Mouse (Mus musculus) adrenal gland, adult 10 weeks (tissue): ENCODE data around the gene Fmo2. TPM values are rescaled to one million over a fixed set of nuclear protein-coding genes. Genes with fewer than 3 reads are reported as not detected.

ENCODE experiments used
- polyA plus RNA-seq: library from polyadenylated mRNA; stranded (reverse); fragments of 350-450 nt; fragmentation: Illumina TruSeq; extraction: RNeasy Lipid Tissue Mini Kit (QIAGEN cat#74804); gene quantifications from one replicate; pipeline ENCODE4 v1.2.3, GENCODE M21; 2014; ENCODE audit warnings: low read depth, low replicate concordance

The Fmo2 gene
- polyA plus RNA-seq: 115 TPM

GRCm38 (mm10) chr1:162897838-162898811 is at the start of gene Fmo2:
TSS of gene Fmo2 (minus strand) at chr1:162898726.

GRCm38 (mm10) chr1:162937415-162937814 is 38.9 kb upstream of the Fmo2 start, which contains the start of gene Fmo6:
TSS of gene Fmo6 (minus strand) at chr1:162937515.

GRCm38 (mm10) chr1:162866280-162866681 is 32.2 kb downstream of the Fmo2 start, which contains the start of gene Fmo1:
TSS of gene Fmo1 (minus strand) at chr1:162866610.

Other genes with a start within 250 kb of the Fmo2 start
- not detected for gene Myocos, start 240.5 kb downstream of the Fmo2 start, polyA plus RNA-seq
- gene Prrc2c, start 158.2 kb downstream of the Fmo2 start, polyA plus RNA-seq: 92.4 TPM
- gene Fmo4, start 84.8 kb downstream of the Fmo2 start, polyA plus RNA-seq: 3.1 TPM
- gene Fmo1, start 32.1 kb downstream of the Fmo2 start, polyA plus RNA-seq: 789 TPM
- gene Fmo6, start 38.8 kb upstream of the Fmo2 start, polyA plus RNA-seq: not detected
- gene Fmo3, start 85.8 kb upstream of the Fmo2 start, polyA plus RNA-seq: 1.2 TPM
- not detected for gene Mroh9, start 186.9 kb upstream of the Fmo2 start, polyA plus RNA-seq